Mouse (Mus musculus) limb, embryonic 11.5 days (tissue): ENCODE data around the gene Rnps1. TPM values are rescaled to one million over a fixed set of nuclear protein-coding genes. Genes with fewer than 3 reads are reported as not detected.

Experiments used
- ATAC-seq: fragments of 200-750 bp; cut with Nextera tagmentation; 2 replicates; pipeline ENCODE4 v1.8.0; 2017; ENCODE audit warnings: low read depth; ENCODE audit not compliant: insufficient number of reproducible peaks, low FRiP score, low TSS enrichment
- DNase-seq: peaks from one replicate; pipeline ENCODE4 v3.0.0-alpha.2; 2015; ENCODE audit warnings: low spot score
- H3K27ac ChIP-seq: fragments of 300-500 bp; sonication (generic); replicated peaks from 2 replicates; pipeline ENCODE4 v1.5.1; 2014; ENCODE audit warnings: low read depth, mild to moderate bottlenecking, low read length
- H3K27me3 ChIP-seq: fragments of 300-500 bp; sonication (generic); 2 replicates; pipeline ENCODE4 v1.6.1; 2014; ENCODE audit warnings: mild to moderate bottlenecking, low read length, mixed read lengths; ENCODE audit not compliant: control insufficient read depth, insufficient read depth
- H3K36me3 ChIP-seq: fragments of 300-500 bp; sonication (generic); 2 replicates; pipeline ENCODE4 v1.6.1; 2014; ENCODE audit warnings: mild to moderate bottlenecking, low read length, moderate library complexity, mixed read lengths; ENCODE audit not compliant: control insufficient read depth, insufficient read depth
- H3K4me1 ChIP-seq: fragments of 300-500 bp; sonication (generic); 2 replicates; pipeline ENCODE4 v1.6.1; 2014; ENCODE audit warnings: low read length, mixed read lengths; ENCODE audit not compliant: control insufficient read depth, insufficient read depth
- H3K4me2 ChIP-seq: fragments of 300-500 bp; sonication (generic); 2 replicates; pipeline ENCODE4 v1.6.1; 2014; ENCODE audit warnings: low read depth, mild to moderate bottlenecking, moderate library complexity; ENCODE audit not compliant: severe bottlenecking
- H3K4me3 ChIP-seq: fragments of 300-500 bp; sonication (generic); 2 replicates; pipeline ENCODE4 v1.5.1; 2014; ENCODE audit warnings: low read depth, low read length
- H3K9ac ChIP-seq: fragments of 300-500 bp; sonication (generic); 2 replicates; pipeline ENCODE4 v1.6.1; 2014; ENCODE audit warnings: mild to moderate bottlenecking, low read length
- H3K9me3 ChIP-seq: fragments of 300-500 bp; sonication (generic); 2 replicates; pipeline ENCODE4 v1.6.1; 2016; ENCODE audit warnings: low read length; ENCODE audit not compliant: control insufficient read depth
- WGBS: fragments of 180-500 bp; shearing (Covaris S2); extraction: QIAGEN DNeasy Blood & Tissue Kit; methylation state at CpG from one replicate; pipeline ENCODE4 v1.1.7; 2014; 5-methylcytosine and 5-hydroxymethylcytosine counted together
- polyA plus RNA-seq: library from polyadenylated mRNA; unstranded; fragments of >200 nt; fragmentation: Nextera tagmentation; extraction: Ambion mirVana; gene quantifications from 2 replicates; pipeline ENCODE4 v1.2.1, GENCODE M21; 2014

The Rnps1 gene
- polyA plus RNA-seq, 1 experiment from 2014 or later: 409 TPM

- Histone ChIP-seq H3K27me3 (no peaks in the 10 kb centered on the region), H3K27ac (0 out of 2 replicates have a peak overlapping the region, but pooled peaks have one; percentile 49), H3K9ac (peak overlapping the region; percentile 73; the same call in 1 of the 2 replicates), H3K9me3 (no peaks in the 10 kb centered on the region), H3K36me3 (peaks cover 5% of the 10 kb centered on the region; the same call in 1 of the 2 replicates), H3K4me3 (peak overlapping the region; percentile 65), H3K4me2 (peak overlapping the region; percentile 98), H3K4me1 (peaks cover 12% of the 10 kb centered on the region)
- ATAC-seq (no peak), DNase-seq (no peak)
- WGBS: 15% methylated on average over 7 of the region's 7 CpGs
Measured at GRCm38 (mm10) chr17:24469336-24469909, 55.1 kb downstream of the Rnps1 start.

GRCm38 (mm10) chr17:24469910-24470602 is 55.7 kb downstream of the Rnps1 start, which contains the start of the genes E4f1 and Pgp:
E4f1 (minus strand) TSS chr17:24470313.
Pgp (plus strand) TSS chr17:24470392.
- WGBS: under 1% methylated on average over 72 of the region's 75 CpGs
- H3K4me1 ChIP-seq: peaks cover 12% of the 10 kb centered on the region
- no peaks in the 10 kb centered on the region for H3K9me3 ChIP-seq
- peak within 1 kb of the TSS; percentile 98 for H3K4me2 ChIP-seq
- H3K36me3 ChIP-seq: peaks cover 8% of the 10 kb centered on the region; the same call in 1 of the 2 replicates
- peak within 1 kb of the TSS; percentile 73 for H3K9ac ChIP-seq
- peak; percentile 92 for ATAC-seq
- H3K27ac ChIP-seq: peak within 1 kb of the TSS; percentile 49
- peak within 1 kb of the TSS; percentile 65 for H3K4me3 ChIP-seq
- peak; percentile 98 for DNase-seq
- H3K27me3 ChIP-seq: no peaks in the 10 kb centered on the region

- Histone ChIP-seq H3K27me3 (no peaks in the 10 kb centered on the region), H3K4me2 (peak overlapping the region; percentile 98), H3K4me1 (peaks cover 12% of the 10 kb centered on the region), H3K9ac (peak overlapping the region; percentile 73), H3K9me3 (no peaks in the 10 kb centered on the region), H3K4me3 (peak overlapping the region; percentile 65), H3K27ac (peak overlapping the region; percentile 31; the same call in 1 of the 2 replicates), H3K36me3 (peaks cover 13% of the 10 kb centered on the region)
- WGBS: 2% methylated on average over 68 of the region's 68 CpGs
- DNase-seq (peak; percentile 49), ATAC-seq (peak; percentile 28)
Measured at GRCm38 (mm10) chr17:24470701-24471527, 56.5 kb downstream of the Rnps1 start.

GRCm38 (mm10) chr17:24472512-24472911 is 58.1 kb downstream of the Rnps1 start:
- Histone ChIP-seq H3K27ac (no peak overlapping the region), H3K27me3 (no peaks in the 10 kb centered on the region), H3K4me3 (no peak overlapping the region), H3K36me3 (peaks cover 21% of the 10 kb centered on the region), H3K4me2 (peak overlapping the region; percentile 98; the same call in 1 of the 2 replicates), H3K9ac (no peak overlapping the region), H3K9me3 (no peaks in the 10 kb centered on the region), H3K4me1 (peaks cover 12% of the 10 kb centered on the region)
- WGBS: 89% methylated on average over 4 of the region's 4 CpGs
- no peak for ATAC-seq
- no peak for DNase-seq

GRCm38 (mm10) chr17:24473612-24474275 is 59.4 kb downstream of the Rnps1 start, which contains the start of gene Bricd5:
Bricd5 (plus strand) TSS chr17:24473884.
- DNase-seq (no peak), ATAC-seq (no peak)
- peaks cover 17% of the 10 kb centered on the region for H3K4me1 ChIP-seq
- H3K27ac ChIP-seq: peak within 1 kb of the TSS; percentile 26; the same call in 1 of the 2 replicates
- no peak within 1 kb of the TSS for H3K9ac ChIP-seq
- 88% methylated on average over 6 of the region's 6 CpGs for WGBS
- peaks cover 21% of the 10 kb centered on the region for H3K36me3 ChIP-seq
- H3K9me3 ChIP-seq: no peaks in the 10 kb centered on the region
- no peak within 1 kb of the TSS for H3K4me2 ChIP-seq
- no peaks in the 10 kb centered on the region for H3K27me3 ChIP-seq
- no peak within 1 kb of the TSS for H3K4me3 ChIP-seq

GRCm38 (mm10) chr17:24474557-24474956 is 60.2 kb downstream of the Rnps1 start:
- peaks cover 17% of the 10 kb centered on the region for H3K4me1 ChIP-seq
- no peak overlapping the region for H3K9ac ChIP-seq
- peaks cover 21% of the 10 kb centered on the region for H3K36me3 ChIP-seq
- ATAC-seq (no peak), DNase-seq (no peak)
- no peak overlapping the region for H3K4me3 ChIP-seq
- no peaks in the 10 kb centered on the region for H3K9me3 ChIP-seq
- peak overlapping the region; percentile 26; the same call in 1 of the 2 replicates for H3K27ac ChIP-seq
- no peak overlapping the region for H3K4me2 ChIP-seq
- H3K27me3 ChIP-seq: no peaks in the 10 kb centered on the region
- 84% methylated on average over 5 of the region's 5 CpGs for WGBS
